Mouse (Mus musculus): Measurements from ENCODE around the gene Armh4. TPM values are rescaled to one million over a fixed set of nuclear protein-coding genes. Genes with fewer than 3 reads are reported as not detected.

The Armh4 gene
- polyA plus RNA-seq, 1 experiment from 2014 or later = 0.78 TPM

GRCm38 (mm10) chr14:49626055-49626454 is 157.1 kb downstream of the Armh4 start:
- WGBS (ENCODE audit: insufficient replicate concordance) = 57% methylated on average over 4 of the region's 4 CpGs
- ATAC-seq (ENCODE audit: insufficient read depth) = no peak
- no peaks in the 10 kb centered on the region for H3K4me1 ChIP-seq (replicated peaks)

More at GRCm38 (mm10) chr14:49626055-49626454, 157.1 kb downstream of the Armh4 start:
- H3K27me3 ChIP-seq = no peaks in the 10 kb centered on the region
- H3K4me3 ChIP-seq (replicated peaks) = no peak overlapping the region
- H3K4me2 ChIP-seq = no peak overlapping the region
- no peaks in the 10 kb centered on the region for H3K9me3 ChIP-seq (replicated peaks)
- no peak overlapping the region for H3K27ac ChIP-seq (replicated peaks)
- H3K36me3 ChIP-seq (replicated peaks) = no peaks in the 10 kb centered on the region
- no peak overlapping the region for H3K9ac ChIP-seq

Other genes with a start within 250 kb of the Armh4 start
- not detected in 2 replicates for gene Olfr722, start 118.6 kb upstream of the Armh4 start, polyA plus RNA-seq (2015; fragmentation: Nextera tagmentation; extraction: Ambion mirVana)
- not detected in 2 replicates for gene Olfr723, start 148.4 kb upstream of the Armh4 start, polyA plus RNA-seq (2015; fragmentation: Nextera tagmentation; extraction: Ambion mirVana)
- gene Olfr724, start 179.9 kb upstream of the Armh4 start, polyA plus RNA-seq (2015; fragmentation: Nextera tagmentation; extraction: Ambion mirVana) = not detected in 2 replicates